Mouse (Mus musculus) intestine, embryonic 14.5 days (tissue): ENCODE results near the gene Fads6. TPM values are rescaled to one million over a fixed set of nuclear protein-coding genes. Genes with fewer than 3 reads are reported as not detected.

Experiments used
- ATAC-seq: fragments of 200-750 bp; cut with Nextera tagmentation; replicated peaks from 2 replicates; pipeline ENCODE4 v1.8.0; 2017; ENCODE audit warnings: low read depth, moderate number of reproducible peaks, moderate TSS enrichment, moderate library complexity; ENCODE audit not compliant: low FRiP score, low TSS enrichment
- DNase-seq: peaks from one replicate; pipeline ENCODE4 v3.0.0-alpha.2; 2018; ENCODE audit warnings: low spot score
- H3K27ac ChIP-seq: fragments of 300-500 bp; sonication (generic); 2 replicates; pipeline ENCODE4 v1.5.1; 2014; ENCODE audit warnings: low read depth, mild to moderate bottlenecking, control low read depth
- H3K27me3 ChIP-seq: fragments of 300-500 bp; sonication (generic); replicated peaks from 2 replicates; pipeline ENCODE4 v1.6.1; 2014; ENCODE audit warnings: low read length, control low read depth; ENCODE audit not compliant: control insufficient read depth, insufficient read depth
- H3K36me3 ChIP-seq: fragments of 300-500 bp; sonication (generic); 2 replicates; pipeline ENCODE4 v1.6.1; 2014; ENCODE audit warnings: low read length, control low read depth; ENCODE audit not compliant: control insufficient read depth, insufficient read depth
- H3K4me1 ChIP-seq: fragments of 300-500 bp; sonication (generic); replicated peaks from 2 replicates; pipeline ENCODE4 v1.6.1; 2014; ENCODE audit warnings: low read length, control low read depth, mixed read lengths; ENCODE audit not compliant: control insufficient read depth, insufficient read depth
- H3K4me2 ChIP-seq: fragments of 300-500 bp; sonication (generic); 2 replicates; pipeline ENCODE4 v1.6.1; 2014; ENCODE audit warnings: low read length
- H3K4me3 ChIP-seq: fragments of 300-500 bp; sonication (generic); 2 replicates; pipeline ENCODE4 v1.5.1; 2014; ENCODE audit warnings: low read depth, low read length, control low read depth, mixed read lengths
- H3K9ac ChIP-seq: fragments of 300-500 bp; sonication (generic); 2 replicates; pipeline ENCODE4 v1.6.1; 2014; ENCODE audit warnings: mild to moderate bottlenecking, low read length
- H3K9me3 ChIP-seq: fragments of 300-500 bp; sonication (generic); 2 replicates; pipeline ENCODE4 v1.6.1; 2016; ENCODE audit warnings: low read length, control low read depth; ENCODE audit not compliant: control insufficient read depth
- WGBS: fragments of 180-500 bp; shearing (Covaris S2); extraction: QIAGEN DNeasy Blood & Tissue Kit; methylation state at CpG from one replicate; pipeline ENCODE4 v1.1.7; 2014; 5-methylcytosine and 5-hydroxymethylcytosine counted together
- polyA plus RNA-seq: library from polyadenylated mRNA; unstranded; fragments of >200 nt; fragmentation: Nextera tagmentation; extraction: Ambion mirVana; gene quantifications from 2 replicates; pipeline ENCODE4 v1.2.1, GENCODE M21; 2014

The Fads6 gene
- polyA plus RNA-seq, 1 experiment from 2014 or later = 1.6 TPM

GRCm38 (mm10) chr11:115314249-115314648 is 16.8 kb upstream of the Fads6 start:
- H3K4me3 ChIP-seq = no peak overlapping the region
- no peak overlapping the region for H3K9ac ChIP-seq
- H3K4me2 ChIP-seq = no peak overlapping the region
- WGBS = 38% methylated on average over 2 of the region's 2 CpGs
- no peak for DNase-seq
- no peak for ATAC-seq
- H3K4me1 ChIP-seq = no peaks in the 10 kb centered on the region
- H3K9me3 ChIP-seq = no peaks in the 10 kb centered on the region
- H3K27ac ChIP-seq = no peak overlapping the region
- H3K36me3 ChIP-seq = no peaks in the 10 kb centered on the region
- H3K27me3 ChIP-seq = peaks cover 54% of the 10 kb centered on the region

GRCm38 (mm10) chr11:115308781-115309180 is 11.3 kb upstream of the Fads6 start:
- H3K4me2 ChIP-seq = no peak overlapping the region
- H3K27ac ChIP-seq = no peak overlapping the region
- H3K4me1 ChIP-seq = no peaks in the 10 kb centered on the region
- ATAC-seq = no peak
- WGBS = 43% methylated on average over 1 of the region's 1 CpGs
- no peak for DNase-seq
- no peaks in the 10 kb centered on the region for H3K36me3 ChIP-seq
- H3K9me3 ChIP-seq = no peaks in the 10 kb centered on the region
- H3K27me3 ChIP-seq = no peaks in the 10 kb centered on the region; the same call in 1 of the 2 replicates
- H3K9ac ChIP-seq = no peak overlapping the region
- no peak overlapping the region for H3K4me3 ChIP-seq

GRCm38 (mm10) chr11:115306863-115307262 is 9.4 kb upstream of the Fads6 start, which contains the start of gene Otop2:
Gene Otop2 (plus strand): TSS chr11:115307163.
- 22% methylated on average over 8 of the region's 8 CpGs for WGBS
- ATAC-seq = no peak
- Histone ChIP-seq H3K36me3 (no peaks in the 10 kb centered on the region), H3K4me1 (no peaks in the 10 kb centered on the region), H3K4me2 (no peak within 1 kb of the TSS), H3K9ac (no peak within 1 kb of the TSS), H3K4me3 (no peak within 1 kb of the TSS), H3K27ac (no peak within 1 kb of the TSS), H3K9me3 (no peaks in the 10 kb centered on the region), H3K27me3 (no peaks in the 10 kb centered on the region)
- DNase-seq = no peak

GRCm38 (mm10) chr11:115303167-115303566 is 5.7 kb upstream of the Fads6 start:
- H3K4me1 ChIP-seq = no peaks in the 10 kb centered on the region
- H3K27me3 ChIP-seq = peaks cover 2% of the 10 kb centered on the region; the same call in 1 of the 2 replicates
- H3K27ac ChIP-seq = no peak overlapping the region
- DNase-seq = no peak
- H3K4me3 ChIP-seq = no peak overlapping the region
- H3K4me2 ChIP-seq = no peak overlapping the region
- H3K9ac ChIP-seq = no peak overlapping the region
- WGBS = 31% methylated on average over 8 of the region's 8 CpGs
- no peaks in the 10 kb centered on the region for H3K9me3 ChIP-seq
- H3K36me3 ChIP-seq = no peaks in the 10 kb centered on the region
- ATAC-seq = no peak

- H3K4me3 ChIP-seq = no peak overlapping the region
- no peak overlapping the region for H3K4me2 ChIP-seq
- ATAC-seq (no peak), DNase-seq (no peak)
- H3K27me3 ChIP-seq = peaks cover 18% of the 10 kb centered on the region
- H3K4me1 ChIP-seq = no peaks in the 10 kb centered on the region; the same call in 1 of the 2 replicates
- no peaks in the 10 kb centered on the region for H3K9me3 ChIP-seq
- H3K9ac ChIP-seq = no peak overlapping the region
- no peaks in the 10 kb centered on the region for H3K36me3 ChIP-seq
- 87% methylated on average over 2 of the region's 2 CpGs for WGBS
- no peak overlapping the region for H3K27ac ChIP-seq
Measured at GRCm38 (mm10) chr11:115301351-115301750, 3.9 kb upstream of the Fads6 start.

GRCm38 (mm10) chr11:115300745-115301144 is 3.3 kb upstream of the Fads6 start:
- ATAC-seq = no peak
- WGBS = 88% methylated on average over 4 of the region's 4 CpGs

GRCm38 (mm10) chr11:115298160-115298559 is 697 bp upstream of the Fads6 start:
- no peak overlapping the region for H3K4me2 ChIP-seq
- H3K27me3 ChIP-seq = peaks cover 19% of the 10 kb centered on the region
- DNase-seq (no peak), ATAC-seq (no peak)
- H3K9ac ChIP-seq = no peak overlapping the region
- H3K27ac ChIP-seq = no peak overlapping the region
- no peaks in the 10 kb centered on the region for H3K36me3 ChIP-seq
- no peak overlapping the region for H3K4me3 ChIP-seq
- H3K4me1 ChIP-seq = no peaks in the 10 kb centered on the region; the same call in none of the 2 replicates
- 77% methylated on average over 8 of the region's 8 CpGs for WGBS
- no peaks in the 10 kb centered on the region for H3K9me3 ChIP-seq

More at GRCm38 (mm10) chr11:115300745-115301144, 3.3 kb upstream of the Fads6 start:
- Histone ChIP-seq H3K9me3 (no peaks in the 10 kb centered on the region), H3K4me2 (no peak overlapping the region), H3K4me3 (no peak overlapping the region), H3K9ac (no peak overlapping the region), H3K36me3 (no peaks in the 10 kb centered on the region), H3K4me1 (no peaks in the 10 kb centered on the region; the same call in 1 of the 2 replicates), H3K27ac (no peak overlapping the region), H3K27me3 (peaks cover 19% of the 10 kb centered on the region)
- no peak for DNase-seq

GRCm38 (mm10) chr11:115296471-115297210 is 822 bp downstream of the Fads6 start:
- ATAC-seq (no peak), DNase-seq (peak; percentile 55)
- WGBS = 55% methylated on average over 21 of the region's 21 CpGs
- Histone ChIP-seq H3K36me3 (no peaks in the 10 kb centered on the region), H3K9ac (peak overlapping the region; percentile 36), H3K9me3 (no peaks in the 10 kb centered on the region), H3K4me1 (no peaks in the 10 kb centered on the region; the same call in none of the 2 replicates), H3K27me3 (peaks cover 19% of the 10 kb centered on the region), H3K27ac (no peak overlapping the region), H3K4me3 (peak overlapping the region; percentile 39), H3K4me2 (peak overlapping the region; percentile 73)

- Histone ChIP-seq H3K36me3 (no peaks in the 10 kb centered on the region), H3K4me1 (no peaks in the 10 kb centered on the region; the same call in none of the 2 replicates), H3K27ac (no peak overlapping the region), H3K4me2 (no peak overlapping the region), H3K9ac (no peak overlapping the region), H3K4me3 (no peak overlapping the region), H3K9me3 (no peaks in the 10 kb centered on the region), H3K27me3 (peaks cover 19% of the 10 kb centered on the region)
- 90% methylated on average over 11 of the region's 11 CpGs for WGBS
- no peak for DNase-seq
- no peak for ATAC-seq
Measured at GRCm38 (mm10) chr11:115295939-115296338, 1.5 kb downstream of the Fads6 start.
